Mouse (Mus musculus): Measurements from ENCODE around the gene Dcp1a.

Dcp1a gene

GRCm38 (mm10) chr14:30479361-30479948 is at the start of gene Dcp1a:
TSS of gene Dcp1a (plus strand) at chr14:30479535.
- DNase-seq = peak; percentile 97

GRCm38 (mm10) chr14:30429606-30430005 is 49.7 kb upstream of the Dcp1a start:
- peak; percentile 33 for DNase-seq

- no peak for DNase-seq
These were observed 49.3 kb upstream of the Dcp1a start for GRCm38 (mm10) chr14:30430026-30430425.

GRCm38 (mm10) chr14:30430446-30430845 is 48.9 kb upstream of the Dcp1a start:
- DNase-seq = no peak

GRCm38 (mm10) chr14:30435316-30435715 is 44.0 kb upstream of the Dcp1a start:
- peak; percentile 57 for DNase-seq

GRCm38 (mm10) chr14:30439915-30440314 is 39.4 kb upstream of the Dcp1a start:
- no peak for DNase-seq

GRCm38 (mm10) chr14:30455801-30456595 is 23.3 kb upstream of the Dcp1a start:
- peak; percentile 24 for DNase-seq

GRCm38 (mm10) chr14:30457436-30457835 is 21.9 kb upstream of the Dcp1a start:
- no peak for DNase-seq

- peak; percentile 54 for DNase-seq
These were observed 21.4 kb upstream of the Dcp1a start for GRCm38 (mm10) chr14:30457897-30458296.

GRCm38 (mm10) chr14:30458820-30459219 is 20.5 kb upstream of the Dcp1a start:
- peak; percentile 66 for DNase-seq

GRCm38 (mm10) chr14:30459891-30460523 is 19.3 kb upstream of the Dcp1a start:
- peak; percentile 87 for DNase-seq

GRCm38 (mm10) chr14:30463312-30463711 is 16.0 kb upstream of the Dcp1a start:
- no peak for DNase-seq

- no peak for DNase-seq
These were observed 5.7 kb upstream of the Dcp1a start for GRCm38 (mm10) chr14:30473605-30474004.

- no peak for DNase-seq
These were observed 4.9 kb upstream of the Dcp1a start for GRCm38 (mm10) chr14:30474416-30474815.

- no peak for DNase-seq
These were observed 12.0 kb downstream of the Dcp1a start, which contains the start of gene Cacna1d for GRCm38 (mm10) chr14:30491342-30491741. TSS of gene Cacna1d (minus strand) at chr14:30491455.

- DNase-seq = no peak
These were observed 13.9 kb downstream of the Dcp1a start for GRCm38 (mm10) chr14:30493276-30493675.

- no peak for DNase-seq
These were observed 15.7 kb downstream of the Dcp1a start for GRCm38 (mm10) chr14:30494998-30495397.

- DNase-seq = no peak
These were observed 18.9 kb downstream of the Dcp1a start for GRCm38 (mm10) chr14:30498202-30498601.

GRCm38 (mm10) chr14:30504990-30505389 is 25.7 kb downstream of the Dcp1a start:
- no peak for DNase-seq

GRCm38 (mm10) chr14:30510214-30510763 is 31.0 kb downstream of the Dcp1a start:
- no peak for DNase-seq

- no peak for DNase-seq
These were observed 33.6 kb downstream of the Dcp1a start for GRCm38 (mm10) chr14:30512896-30513295.

GRCm38 (mm10) chr14:30515931-30516723 is 36.8 kb downstream of the Dcp1a start:
- peak; percentile 45 for DNase-seq

- DNase-seq = no peak
These were observed 40.0 kb downstream of the Dcp1a start for GRCm38 (mm10) chr14:30519323-30519722.

Data from lung, postnatal 36 days (tissue).